Mouse (Mus musculus) neural tube, embryonic 14.5 days (tissue): ENCODE data around the gene Srxn1. TPM values are rescaled to one million over a fixed set of nuclear protein-coding genes. Genes with fewer than 3 reads are reported as not detected.

Source experiments
- ATAC-seq: fragments of 200-750 bp; cut with Nextera tagmentation; 2 replicates; pipeline ENCODE4 v1.8.0; 2017; ENCODE audit warnings: low read depth, mild to moderate bottlenecking, moderate TSS enrichment, moderate library complexity
- H3K27ac ChIP-seq: fragments of 300-500 bp; sonication (generic); 2 replicates; pipeline ENCODE4 v1.5.1; 2014; ENCODE audit warnings: low read depth, mild to moderate bottlenecking, control low read depth, low read length, moderate library complexity, mixed read lengths
- H3K27me3 ChIP-seq: fragments of 300-500 bp; sonication (generic); 2 replicates; pipeline ENCODE4 v1.6.1; 2014; ENCODE audit warnings: low read length; ENCODE audit not compliant: control insufficient read depth, insufficient read depth
- H3K36me3 ChIP-seq: fragments of 300-500 bp; sonication (generic); 2 replicates; pipeline ENCODE4 v1.6.1; 2014; ENCODE audit warnings: low read length, mixed read lengths; ENCODE audit not compliant: control insufficient read depth, insufficient read depth
- H3K4me1 ChIP-seq: fragments of 300-500 bp; sonication (generic); 2 replicates; pipeline ENCODE4 v1.6.1; 2014; ENCODE audit warnings: low read length; ENCODE audit not compliant: control insufficient read depth, insufficient read depth
- H3K4me2 ChIP-seq: fragments of 300-500 bp; sonication (generic); 2 replicates; pipeline ENCODE4 v1.6.1; 2014; ENCODE audit warnings: mild to moderate bottlenecking, low read depth, low read length, control low read depth
- H3K4me3 ChIP-seq: fragments of 300-500 bp; sonication (generic); 2 replicates; pipeline ENCODE4 v1.5.1; 2014; ENCODE audit warnings: low read depth, low read length, control low read depth, mixed read lengths
- H3K9ac ChIP-seq: fragments of 300-500 bp; sonication (generic); replicated peaks from 2 replicates; pipeline ENCODE4 v1.6.1; 2014; ENCODE audit warnings: low read depth, mild to moderate bottlenecking, control low read depth, low read length, mixed read lengths
- H3K9me3 ChIP-seq: fragments of 300-500 bp; sonication (generic); 2 replicates; pipeline ENCODE4 v1.6.1; 2016; ENCODE audit warnings: low read length; ENCODE audit not compliant: control insufficient read depth
- WGBS: fragments of 180-500 bp; shearing (Covaris S2); extraction: QIAGEN DNeasy Blood & Tissue Kit; methylation state at CpG from one replicate; pipeline ENCODE4 v1.1.7; 2014; 5-methylcytosine and 5-hydroxymethylcytosine counted together
- polyA plus RNA-seq: library from polyadenylated mRNA; unstranded; fragments of >200 nt; fragmentation: Nextera tagmentation; extraction: Ambion mirVana; gene quantifications from 2 replicates; pipeline ENCODE4 v1.2.1, GENCODE M21; 2014

Srxn1 gene
- polyA plus RNA-seq, 1 experiment from 2014 or later = 23.4 TPM

DNA sequence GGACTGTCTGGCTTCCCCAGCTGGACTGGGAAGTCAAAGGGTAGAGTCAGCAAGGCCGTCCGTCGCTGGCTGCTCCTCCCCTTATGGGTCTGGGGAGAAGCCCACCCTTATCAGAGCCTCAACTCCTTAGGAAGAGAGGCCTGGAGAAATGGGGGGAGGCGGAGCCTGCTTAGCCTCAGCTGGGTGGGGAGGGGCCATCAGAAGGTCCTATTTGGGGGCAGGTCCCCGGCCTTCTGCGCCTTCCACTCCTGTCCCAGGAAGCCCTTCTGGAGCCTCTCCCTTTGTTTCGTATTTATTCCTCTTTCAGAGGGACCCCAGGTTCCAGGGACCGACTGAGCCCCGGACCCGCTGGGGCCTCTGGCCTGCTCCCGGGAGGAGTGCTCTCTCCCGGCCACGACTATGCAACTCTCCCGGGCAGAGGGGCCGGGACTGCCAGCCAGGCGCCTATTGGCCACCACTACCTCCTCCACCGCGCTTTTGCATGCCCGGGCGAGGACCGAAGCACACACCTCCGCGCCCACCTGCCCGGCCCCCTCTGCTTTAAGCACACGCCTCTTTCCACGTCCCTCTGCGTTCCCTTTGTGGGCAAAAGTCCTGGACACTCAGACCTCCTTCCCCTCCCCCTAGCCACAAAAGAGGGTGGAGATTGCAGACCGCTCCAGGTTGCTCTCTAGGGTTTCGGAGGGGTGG, 10.3 kb upstream of the Srxn1 start:
- Histone ChIP-seq H3K27ac (peak overlapping the region; percentile 23; the same call in 1 of the 2 replicates), H3K9ac (no peak overlapping the region), H3K4me3 (no peak overlapping the region), H3K36me3 (no peaks in the 10 kb centered on the region), H3K4me2 (no peak overlapping the region), H3K4me1 (peaks cover 19% of the 10 kb centered on the region), H3K27me3 (no peaks in the 10 kb centered on the region), H3K9me3 (no peaks in the 10 kb centered on the region)
- WGBS = 6% methylated on average over 29 of the region's 29 CpGs
- ATAC-seq = no peak

DNA sequence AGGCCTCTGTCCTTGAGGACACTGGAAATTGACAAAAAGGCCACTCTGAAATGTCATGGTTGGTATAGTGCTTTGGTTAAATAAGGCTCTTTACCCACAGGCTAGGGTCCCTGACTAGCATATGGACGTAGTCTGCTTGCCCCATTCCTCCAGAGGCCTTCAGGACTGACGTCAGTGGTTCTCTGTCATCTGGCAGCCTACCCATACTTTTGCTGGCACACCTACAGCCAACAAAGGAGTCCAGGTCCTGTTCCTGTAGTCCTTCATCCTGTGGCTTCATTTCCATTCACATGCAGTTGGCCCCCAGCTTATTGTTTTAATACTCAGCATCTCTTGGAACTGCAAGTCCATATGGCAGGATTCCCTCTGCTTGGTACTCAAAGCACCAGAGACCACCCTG, 8.4 kb upstream of the Srxn1 start:
- WGBS = 38% methylated on average over 2 of the region's 2 CpGs
- Histone ChIP-seq H3K4me2 (no peak overlapping the region), H3K27ac (peak overlapping the region; percentile 29; the same call in 1 of the 2 replicates), H3K36me3 (no peaks in the 10 kb centered on the region), H3K27me3 (no peaks in the 10 kb centered on the region), H3K4me3 (no peak overlapping the region), H3K9me3 (no peaks in the 10 kb centered on the region), H3K9ac (no peak overlapping the region), H3K4me1 (peaks cover 14% of the 10 kb centered on the region)
- no peak for ATAC-seq

DNA sequence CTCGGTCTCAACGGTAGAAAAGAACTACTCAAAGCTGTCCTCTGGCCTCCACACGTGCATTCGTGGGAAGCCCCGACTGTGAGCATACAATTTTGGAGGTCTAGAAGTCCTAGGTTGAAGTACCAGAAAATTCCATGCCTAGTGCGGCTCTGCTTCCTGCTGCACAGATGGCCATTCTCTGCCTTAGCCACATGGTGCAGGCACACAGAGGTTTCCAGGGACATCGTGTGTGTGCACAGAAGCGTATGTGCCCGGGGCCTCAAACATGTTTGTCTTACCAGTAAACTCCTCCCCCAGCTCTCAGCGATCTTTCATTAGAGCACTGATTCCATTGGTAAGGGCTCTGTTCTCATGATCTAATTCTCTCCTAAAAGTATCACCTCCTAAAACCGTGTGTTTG, 7.4 kb upstream of the Srxn1 start:
- no peak for ATAC-seq
- Histone ChIP-seq H3K4me3 (no peak overlapping the region), H3K27ac (peak overlapping the region; percentile 31; the same call in 1 of the 2 replicates), H3K4me1 (peaks cover 15% of the 10 kb centered on the region), H3K36me3 (no peaks in the 10 kb centered on the region), H3K4me2 (no peak overlapping the region), H3K9me3 (no peaks in the 10 kb centered on the region), H3K27me3 (no peaks in the 10 kb centered on the region), H3K9ac (no peak overlapping the region)
- 60% methylated on average over 11 of the region's 11 CpGs for WGBS

DNA sequence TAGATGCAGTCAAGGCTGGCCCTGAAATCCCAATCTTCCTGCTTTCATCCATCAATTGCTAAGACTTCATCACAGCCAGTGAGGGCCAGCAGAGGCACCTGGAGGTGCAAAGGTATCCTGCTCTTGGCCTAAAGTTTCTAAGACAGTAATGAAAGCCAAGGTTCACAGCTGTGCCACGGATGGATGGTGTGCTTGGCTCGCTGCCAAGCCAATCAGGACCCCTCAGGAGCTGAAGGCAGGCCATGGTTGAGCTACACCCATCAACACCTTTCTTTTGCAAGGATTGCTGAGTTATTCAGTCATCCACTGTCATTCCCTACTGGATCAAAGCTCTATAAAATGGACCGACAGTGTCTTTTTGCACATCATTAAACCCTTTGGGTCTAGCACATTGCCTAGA, 5.8 kb upstream of the Srxn1 start:
- H3K9ac ChIP-seq = no peak overlapping the region
- H3K27me3 ChIP-seq = no peaks in the 10 kb centered on the region
- H3K36me3 ChIP-seq = no peaks in the 10 kb centered on the region
- no peak overlapping the region for H3K4me3 ChIP-seq
- 40% methylated on average over 3 of the region's 3 CpGs for WGBS
- no peak for ATAC-seq
- no peaks in the 10 kb centered on the region for H3K9me3 ChIP-seq
- no peak overlapping the region for H3K27ac ChIP-seq
- no peak overlapping the region for H3K4me2 ChIP-seq
- peaks cover 9% of the 10 kb centered on the region for H3K4me1 ChIP-seq

DNA sequence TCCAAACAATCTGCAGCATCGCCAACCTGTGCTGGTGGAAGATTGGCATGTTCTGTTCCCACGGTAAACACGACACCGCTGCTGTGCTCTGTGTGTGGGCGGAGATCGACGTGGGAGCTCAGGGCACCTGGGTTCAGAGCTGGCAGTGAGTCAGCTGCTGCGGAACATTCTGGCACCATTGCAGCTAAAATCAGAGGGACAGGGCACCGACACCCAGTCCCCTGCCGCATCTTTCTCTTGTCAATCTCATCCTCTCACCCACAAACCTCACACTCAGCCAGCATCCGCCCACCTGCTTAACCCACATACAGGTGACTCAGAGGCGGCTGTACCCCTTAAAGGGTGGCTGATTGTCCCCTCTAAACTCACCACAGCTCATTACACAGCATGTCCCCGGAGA, 3.6 kb upstream of the Srxn1 start:
- H3K27me3 ChIP-seq = no peaks in the 10 kb centered on the region
- H3K4me2 ChIP-seq = no peak overlapping the region
- WGBS = 75% methylated on average over 13 of the region's 13 CpGs
- no peak overlapping the region for H3K27ac ChIP-seq
- no peaks in the 10 kb centered on the region for H3K9me3 ChIP-seq
- H3K4me3 ChIP-seq = no peak overlapping the region
- ATAC-seq = no peak
- peaks cover 10% of the 10 kb centered on the region for H3K4me1 ChIP-seq
- H3K9ac ChIP-seq = no peak overlapping the region
- no peaks in the 10 kb centered on the region for H3K36me3 ChIP-seq

DNA sequence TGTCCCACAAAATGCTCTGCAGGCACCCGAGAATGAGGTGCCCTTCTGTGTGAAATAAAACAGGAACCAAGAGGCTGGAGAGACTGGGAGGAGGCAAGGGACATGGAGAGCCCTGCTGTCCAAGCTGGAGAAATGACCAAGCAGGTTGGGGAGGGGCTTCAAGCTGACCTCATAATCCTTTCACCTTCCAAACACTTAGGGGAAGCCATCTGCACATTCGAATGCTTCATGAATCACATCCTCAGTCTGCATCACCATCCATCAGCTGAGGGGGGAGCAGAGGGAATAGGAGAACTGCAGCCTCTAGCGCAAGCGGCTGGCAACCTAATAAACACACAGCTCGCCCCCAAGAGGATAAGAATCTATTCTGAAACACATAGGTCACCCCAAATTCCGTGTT, 2.9 kb upstream of the Srxn1 start:
- Histone ChIP-seq H3K27me3 (no peaks in the 10 kb centered on the region), H3K9ac (no peak overlapping the region), H3K4me2 (no peak overlapping the region), H3K27ac (no peak overlapping the region), H3K4me3 (no peak overlapping the region), H3K36me3 (no peaks in the 10 kb centered on the region), H3K4me1 (peaks cover 10% of the 10 kb centered on the region), H3K9me3 (no peaks in the 10 kb centered on the region)
- no peak for ATAC-seq
- 33% methylated on average over 6 of the region's 6 CpGs for WGBS

DNA sequence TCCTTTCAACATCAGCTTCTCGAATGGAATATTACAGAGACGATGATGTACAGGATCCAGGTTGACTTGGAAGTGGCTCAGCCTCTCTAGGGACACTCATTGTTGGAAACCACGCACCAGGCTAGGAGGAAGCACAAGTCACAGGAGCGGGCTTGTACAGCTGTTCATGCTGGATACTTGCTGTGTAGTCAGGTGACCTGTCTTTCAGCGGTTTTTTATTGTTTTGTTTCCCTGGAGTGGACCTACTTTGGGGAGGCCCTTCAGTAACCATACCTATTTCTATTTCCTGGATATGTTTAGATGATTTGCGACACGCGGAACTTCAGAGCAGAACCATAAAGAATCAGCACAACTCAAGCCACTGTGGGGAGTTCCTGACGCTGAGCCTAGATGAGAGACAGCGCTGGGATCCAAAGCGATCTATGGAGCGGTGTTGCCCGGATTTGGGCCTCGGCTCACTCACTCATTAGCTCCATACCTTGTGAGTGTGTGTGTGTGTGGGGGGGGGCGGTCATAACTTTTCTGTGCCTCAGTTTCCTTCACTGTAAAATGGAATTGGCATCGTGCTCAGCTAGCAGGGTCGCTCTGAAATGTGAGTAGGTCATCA, 502 bp upstream of the Srxn1 start:
- H3K4me1 ChIP-seq = peaks cover 10% of the 10 kb centered on the region
- 16% methylated on average over 17 of the region's 17 CpGs for WGBS
- H3K36me3 ChIP-seq = no peaks in the 10 kb centered on the region
- peak; percentile 44 for ATAC-seq
- H3K27me3 ChIP-seq = no peaks in the 10 kb centered on the region
- H3K27ac ChIP-seq = no peak overlapping the region; the same call in 1 of the 2 replicates
- H3K9me3 ChIP-seq = no peaks in the 10 kb centered on the region
- peak overlapping the region; percentile 87 for H3K9ac ChIP-seq
- H3K4me2 ChIP-seq = peak overlapping the region; percentile 80
- peak overlapping the region; percentile 67 for H3K4me3 ChIP-seq

DNA sequence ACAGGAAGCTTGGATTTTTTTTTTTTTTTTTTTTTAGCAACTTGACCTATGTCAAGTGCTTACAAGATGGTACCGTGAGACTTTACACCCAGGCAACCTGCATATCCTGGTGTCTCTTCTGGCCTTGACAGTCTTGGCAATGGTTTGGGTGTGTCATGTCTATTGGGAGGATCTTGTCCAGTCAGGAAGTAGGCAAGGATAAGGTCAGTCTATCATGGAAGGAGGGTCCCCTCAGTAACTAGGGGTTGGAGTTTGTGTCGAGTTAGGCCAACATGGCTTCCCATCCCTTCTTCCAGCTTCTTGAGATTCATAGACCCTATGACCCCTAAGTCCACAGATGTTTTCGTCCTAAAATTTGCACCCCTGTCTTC, 894 bp downstream of the Srxn1 start:
- WGBS = 86% methylated on average over 3 of the region's 3 CpGs
- no peak for ATAC-seq
- Histone ChIP-seq H3K27me3 (no peaks in the 10 kb centered on the region), H3K4me1 (peaks cover 10% of the 10 kb centered on the region), H3K4me3 (peak overlapping the region; percentile 67), H3K36me3 (no peaks in the 10 kb centered on the region), H3K9ac (peak overlapping the region; percentile 87; the same call in 1 of the 2 replicates), H3K4me2 (peak overlapping the region; percentile 80), H3K9me3 (no peaks in the 10 kb centered on the region), H3K27ac (no peak overlapping the region)

DNA sequence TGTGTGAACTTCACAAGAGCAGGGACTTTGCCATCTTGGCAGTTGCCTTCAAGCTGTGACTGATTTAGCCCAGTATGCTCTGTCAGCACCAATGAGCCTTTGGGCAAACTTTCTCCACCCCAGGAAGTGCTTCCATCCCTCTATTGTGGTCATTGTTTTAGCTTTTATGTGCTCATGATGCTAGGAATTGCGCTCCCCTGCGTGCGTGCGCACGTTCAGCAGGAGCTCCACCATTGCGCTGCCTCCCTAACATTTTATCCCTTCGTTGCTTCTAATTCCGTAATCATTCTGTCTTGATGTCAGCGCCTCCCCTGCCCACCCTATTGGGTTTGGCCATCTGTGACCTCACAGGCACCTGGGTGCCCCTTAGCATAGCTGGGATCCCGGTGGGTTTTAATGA, 1.3 kb downstream of the Srxn1 start:
- Histone ChIP-seq H3K27ac (no peak overlapping the region), H3K9ac (no peak overlapping the region), H3K4me3 (no peak overlapping the region), H3K27me3 (no peaks in the 10 kb centered on the region), H3K4me2 (no peak overlapping the region; the same call in 1 of the 2 replicates), H3K9me3 (no peaks in the 10 kb centered on the region), H3K36me3 (no peaks in the 10 kb centered on the region), H3K4me1 (peaks cover 10% of the 10 kb centered on the region)
- no peak for ATAC-seq
- WGBS = 87% methylated on average over 10 of the region's 10 CpGs
